ENCODE assay signal across 8 mouse cellular contexts in genomic region chr3:55241730-55242421, GRCm38 (mm10). TPM values are rescaled to one million over a fixed set of nuclear protein-coding genes. Genes with fewer than 3 reads are reported as not detected.
DNase-seq lines count a peak whose midpoint lies in the region; TF ChIP-seq lines count a peak whose summit lies in the region.

Gene Dclk1, plus strand, starts transcription at chr3:55242364.

- H3K36me3 ChIP-seq in heart, adult 2 months (ENCODE audit: control insufficient read depth, insufficient read depth, low read length): no peaks in the 10 kb centered on the region

- TF ChIP-seq CTCF in brain, embryonic 14.5 days (IDR thresholded peaks at IDR 0.05; ENCODE audit: borderline replicate concordance, extremely low read depth, insufficient read depth, insufficient read length): no peak
- TF ChIP-seq CTCF in heart, adult 2 months (IDR thresholded peaks at IDR 0.05): no peak

- H3K4me1 ChIP-seq in heart, adult 2 months (ENCODE audit: control insufficient read depth, insufficient read depth, low read length): no peaks in the 10 kb centered on the region; the same call in 1 of the 2 replicates

- 0 out of 2 replicates have a peak, but pooled peaks have one; percentile 60 for TF ChIP-seq EP300 in heart, adult 2 months (IDR thresholded peaks at IDR 0.05; ENCODE audit: insufficient read depth, low read depth, low read length)

- H3K27ac ChIP-seq in heart, adult 2 months: peak within 1 kb of the TSS; percentile 54

- no peaks in the 10 kb centered on the region; the same call in 1 of the 2 replicates for H3K27me3 ChIP-seq in heart, adult 2 months (ENCODE audit: control insufficient read depth, insufficient read depth, low read length)

- H3K4me3 ChIP-seq in heart, adult 2 months: peak within 1 kb of the TSS; percentile 41

- intact Hi-C loops in heart, adult 2 months (cut with DNase I): loop anchor here (10.0 kb wide), 1 partner anchor 103 kb away; no protein-coding TSS in a partner anchor

- WGBS in heart, adult 2 months: 40% methylated on average over 10 of the region's 10 CpGs

- DNase-seq in MN1 (ENCODE audit: low spot score): peak; percentile 18
- no peak for DNase-seq in brain, embryonic 14.5 days (ENCODE audit: low read depth)
- DNase-seq in heart, adult 2 months: peak; percentile 49 to 68
- peak in 1 of 2 experiments; percentile 41 for DNase-seq in layer of hippocampus, postnatal 25 days (ENCODE audit: extremely low spot score in 1 of 2, low spot score in 1 of 2)
- DNase-seq in lung, postnatal 36 days: peak; percentile 83
- DNase-seq in frontal cortex, postnatal 25 days (ENCODE audit: low spot score in 2 of 2): no peak
- DNase-seq in urinary bladder, adult 2 months (ENCODE audit: low spot score): no peak
- no peak for DNase-seq in cerebellum, adult 9-11 months

- H3K79me2 ChIP-seq in heart, adult 2 months (replicated peaks; ENCODE audit: control insufficient read depth, insufficient read depth, low read length): no peaks in the 10 kb centered on the region

- H3K9ac ChIP-seq in heart, adult 2 months (ENCODE audit: low read depth, low read length): peak within 1 kb of the TSS; percentile 60

- TF ChIP-seq POLR2A in brain, embryonic 14.5 days (IDR thresholded peaks at IDR 0.05; ENCODE audit: borderline replicate concordance, extremely low read depth, insufficient read depth, insufficient read length, poor library complexity, severe bottlenecking): no peak
- TF ChIP-seq POLR2A in heart, adult 2 months (IDR thresholded peaks at IDR 0.05; ENCODE audit: insufficient read depth, low read depth, low read length): no peak

RNA-seq across cellular contexts. Expression of gene Dclk1, which starts in this region (rescaled TPM):
- 114 and 175 TPM in 2 replicates for polyA plus RNA-seq in brain, embryonic 14.5 days (2012; rRNA removed)
- 1 to 10 TPM; 3.6 to 5.6 TPM for total RNA-seq in heart, adult 2 months (2021)
- 1.2 and 1.8 TPM in 2 replicates for polyA plus RNA-seq in heart, adult 2 months (2012; rRNA removed)
- 100 to 1,000 TPM; 589 to 662 TPM for total RNA-seq in layer of hippocampus, postnatal 25 days (2021)
- polyA plus RNA-seq in urinary bladder, adult 2 months (2012; rRNA removed): 2.6 and 3.8 TPM in 2 replicates

Comparison
In these comparisons a context has a peak if more than half of its experiments do, and no peak if none do; other contexts are left out.
1. RNA of gene Dclk1 (total RNA-seq): 589 to 662 TPM in layer of hippocampus, postnatal 25 days; 3.6 to 5.6 TPM in heart, adult 2 months; every median in the first group is over 10 times any median in the second.
2. RNA of gene Dclk1 (polyA plus RNA-seq): 114 to 175 TPM in brain, embryonic 14.5 days; 2.6 to 3.8 TPM in urinary bladder, adult 2 months and 1.2 to 1.8 TPM in heart, adult 2 months; every median in the first group is over 10 times any median in the second.
3. DNase-seq: peak in MN1 (single experiment), heart, adult 2 months (2 of 2) and lung, postnatal 36 days (single experiment); none in brain, embryonic 14.5 days (single experiment), frontal cortex, postnatal 25 days (0 of 2), urinary bladder, adult 2 months (single experiment) and cerebellum, adult 9-11 months (single experiment).